Mouse (Mus musculus): ENCODE data around the gene Grm3.

- TF ChIP-seq CTCF (IDR thresholded peaks at IDR 0.05; ENCODE audit: low read depth, low read length), result no peak
- TF ChIP-seq EP300 (IDR thresholded peaks at IDR 0.05; ENCODE audit: insufficient read depth, low read depth, low read length), result no peak
Measured at GRCm38 (mm10) chr5:9707096-9707495, 17.9 kb downstream of the Grm3 start.
